Mouse (Mus musculus): Measurements from ENCODE around the gene Csnk1g2.

Gene Csnk1g2

DNA sequence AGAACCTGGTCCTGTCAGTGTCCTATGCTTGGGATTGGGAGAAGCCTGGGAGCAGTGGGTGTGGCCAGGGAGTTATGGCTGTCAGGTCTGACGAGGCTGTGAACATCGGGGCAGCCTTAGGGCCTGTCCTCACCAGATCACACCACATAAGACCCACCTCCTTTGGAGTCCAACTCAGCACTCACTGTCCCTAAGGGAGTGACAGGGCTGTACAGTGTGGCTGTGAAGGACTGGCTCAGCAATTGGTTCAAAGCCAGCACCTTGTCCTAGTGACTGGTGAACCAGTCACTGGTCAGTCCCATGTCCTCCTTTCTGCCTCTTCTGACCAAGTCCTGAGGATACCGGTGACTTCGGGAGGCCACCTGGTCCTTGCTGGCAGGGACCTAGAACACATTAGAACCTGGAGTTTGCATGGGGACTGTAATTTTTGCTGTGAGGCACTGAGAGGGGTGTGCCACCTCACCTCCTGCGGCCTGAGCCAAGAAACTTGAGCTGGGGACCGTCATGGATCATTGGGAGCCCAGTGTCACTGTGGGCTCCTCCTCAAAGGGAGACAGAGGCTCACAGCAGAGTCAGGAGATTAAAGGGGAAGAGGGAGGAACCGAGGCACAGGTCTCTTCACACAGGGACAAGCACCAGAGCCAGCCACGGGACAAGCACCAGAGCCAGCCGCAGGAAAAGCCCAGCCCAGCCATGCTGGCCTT, 57.1 kb downstream of the Csnk1g2 start:
- ATAC-seq (ENCODE audit: low TSS enrichment) = no peak

GRCm38 (mm10) chr10:80680260-80680696, 57.6 kb downstream of the Csnk1g2 start:
- ATAC-seq (ENCODE audit: low TSS enrichment) = no peak

DNA sequence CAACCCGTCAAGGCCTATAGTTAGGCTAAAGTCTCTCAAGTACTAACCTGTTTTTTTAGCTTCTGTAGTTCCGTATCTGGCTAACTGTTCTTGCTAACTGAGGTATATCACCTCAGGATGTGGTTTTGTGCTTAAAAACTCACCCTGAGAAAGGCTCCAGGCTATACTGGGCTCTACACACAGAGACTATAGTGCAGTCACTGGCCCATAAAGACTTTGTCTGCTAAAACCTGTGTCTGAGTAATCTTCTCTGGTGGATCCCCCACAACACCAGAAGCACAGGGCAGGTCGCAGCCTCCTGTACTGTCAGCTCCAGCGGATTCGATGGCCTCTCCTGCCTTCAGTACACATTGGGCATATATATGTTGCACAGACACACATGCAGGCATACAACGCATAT, 59.4 kb downstream of the Csnk1g2 start:
- no peak for ATAC-seq (ENCODE audit: low TSS enrichment)

DNA sequence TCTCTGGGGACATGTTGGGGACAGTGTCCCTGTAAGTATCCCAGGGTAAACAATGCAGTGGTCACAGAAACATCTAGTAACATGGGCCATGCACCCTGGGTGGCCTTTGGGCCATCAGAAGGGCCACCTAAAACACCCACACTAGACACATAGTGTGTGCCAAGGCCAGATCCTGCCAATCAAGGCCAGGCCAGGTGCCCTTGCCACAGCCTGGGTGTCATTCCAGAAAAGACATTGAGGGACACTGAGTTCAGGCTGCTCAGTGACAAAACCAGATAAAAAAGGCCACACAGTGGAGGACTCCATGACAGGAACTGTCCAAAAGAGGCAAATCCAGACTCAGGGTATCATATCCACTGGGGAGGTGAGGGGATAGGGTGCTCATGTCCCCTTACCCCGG, 61.0 kb downstream of the Csnk1g2 start:
- ATAC-seq (ENCODE audit: low TSS enrichment) = no peak

DNA sequence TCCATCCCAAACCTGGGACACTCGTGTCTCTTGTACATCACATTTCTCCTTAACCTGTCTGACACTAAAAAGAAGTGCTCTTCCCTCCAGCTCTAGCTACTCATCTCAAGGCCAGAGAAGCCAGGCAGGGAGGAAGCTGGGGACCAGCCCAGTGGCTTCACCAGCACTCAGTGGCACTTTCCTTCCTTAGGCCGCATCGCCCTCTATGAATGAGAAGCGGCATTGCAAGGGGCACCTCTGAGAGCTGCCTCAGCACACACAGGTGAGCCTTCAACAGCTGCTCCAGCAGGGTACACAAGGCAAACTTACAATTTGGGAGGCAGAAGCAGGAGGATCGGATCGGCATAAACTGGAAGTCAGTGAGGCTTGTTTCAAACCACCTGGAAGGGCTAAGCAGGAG, 61.6 kb downstream of the Csnk1g2 start:
- ATAC-seq (ENCODE audit: low TSS enrichment) = peak; percentile 51; the same call in 1 of the 2 replicates

DNA sequence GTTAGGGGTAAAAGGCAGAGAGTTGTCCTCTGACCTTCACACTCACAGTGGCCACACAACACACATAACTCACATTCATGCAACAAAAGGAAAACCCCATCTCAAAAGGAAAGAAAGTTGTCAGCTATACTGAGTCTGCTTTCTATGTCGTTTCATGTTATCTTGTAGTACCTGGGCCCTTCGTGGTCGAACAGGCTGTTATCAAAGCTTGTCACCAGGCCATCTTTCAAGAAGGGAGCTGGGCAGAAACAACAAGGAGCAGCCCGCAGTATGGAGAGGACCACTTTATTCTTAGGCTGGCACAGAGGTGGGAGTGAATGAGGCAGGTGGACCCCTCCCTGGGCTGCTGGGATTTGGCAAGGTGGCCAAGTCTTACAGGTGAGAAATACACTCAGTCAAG, 62.3 kb downstream of the Csnk1g2 start:
- no peak for ATAC-seq (ENCODE audit: low TSS enrichment)

GRCm38 (mm10) chr10:80686617-80687016, 64.0 kb downstream of the Csnk1g2 start:
- no peak for ATAC-seq (ENCODE audit: low TSS enrichment)

DNA sequence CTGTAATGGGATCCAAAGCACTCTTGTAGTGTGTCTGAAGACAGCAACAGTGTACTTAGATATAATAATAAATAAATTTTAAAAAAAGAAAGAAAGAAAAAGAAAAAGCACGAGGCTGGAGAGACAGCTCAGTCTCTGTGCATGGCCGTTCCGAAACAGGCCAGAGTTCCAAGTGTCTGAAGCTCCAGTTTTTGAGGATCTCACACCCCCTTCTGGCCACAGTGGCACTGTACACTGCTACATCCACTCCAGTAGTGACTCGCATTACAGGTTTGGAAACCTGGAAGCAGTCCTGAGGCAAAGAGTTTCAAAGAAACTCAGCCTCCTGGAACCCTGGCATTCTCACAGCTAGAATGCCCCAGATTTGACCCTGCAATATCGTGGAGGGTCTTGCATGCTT, 65.2 kb downstream of the Csnk1g2 start:
- ATAC-seq (ENCODE audit: low TSS enrichment) = peak; percentile 75; the same call in 1 of the 2 replicates

Measured in frontal cortex, adult (tissue).